Mouse (Mus musculus) midbrain, embryonic 13.5 days (tissue): ENCODE measurements around the gene Hirip3. TPM values are rescaled to one million over a fixed set of nuclear protein-coding genes. Genes with fewer than 3 reads are reported as not detected.

Experiments used
- polyA plus RNA-seq: library from polyadenylated mRNA; unstranded; fragments of >200 nt; fragmentation: Nextera tagmentation; extraction: Ambion mirVana; gene quantifications from 2 replicates; pipeline ENCODE4 v1.2.1, GENCODE M21; 2015

Hirip3 gene
- polyA plus RNA-seq, 1 experiment from 2014 or later, result 28.5 TPM

Other genes with a start within 250 kb of the Hirip3 start
- 4.8 and 7.6 TPM in 2 replicates for gene Nupr1, start 231.1 kb upstream of the Hirip3 start, polyA plus RNA-seq
- gene Sgf29, start 212.7 kb upstream of the Hirip3 start, polyA plus RNA-seq, result 54.5 and 57.0 TPM in 2 replicates
- gene Sult1a1, start 185.5 kb upstream of the Hirip3 start, polyA plus RNA-seq, result 0.93 and 1.9 TPM in 2 replicates
- 141 and 158 TPM in 2 replicates for gene Bola2, start 166.6 kb upstream of the Hirip3 start, polyA plus RNA-seq
- 21.0 and 21.1 TPM in 2 replicates for gene Slx1b, start 166.2 kb upstream of the Hirip3 start, polyA plus RNA-seq
- 96.3 and 101 TPM in 2 replicates for gene Coro1a, start 154.2 kb upstream of the Hirip3 start, polyA plus RNA-seq
- 78.8 and 80.7 TPM in 2 replicates for gene Mapk3, start 102.4 kb upstream of the Hirip3 start, polyA plus RNA-seq
- 2.5 and 2.9 TPM in 2 replicates for gene Gdpd3, start 95.6 kb upstream of the Hirip3 start, polyA plus RNA-seq
- gene Ypel3, start 85.0 kb upstream of the Hirip3 start, polyA plus RNA-seq, result 163 and 180 TPM in 2 replicates
- gene Tbx6, start 80.5 kb upstream of the Hirip3 start, polyA plus RNA-seq, result 0.36 and 0.49 TPM in 2 replicates
- gene Ppp4c, start 69.5 kb upstream of the Hirip3 start, polyA plus RNA-seq, result 224 and 241 TPM in 2 replicates
- gene Fam57b, start 64.3 kb upstream of the Hirip3 start, polyA plus RNA-seq, result 48.3 and 52.6 TPM in 2 replicates
- not detected in 2 replicates for gene 4930451I11Rik, start 30.3 kb upstream of the Hirip3 start, polyA plus RNA-seq
- 5.3 and 8.5 TPM in 2 replicates for gene Doc2a, start 14.6 kb upstream of the Hirip3 start, polyA plus RNA-seq
- gene Ino80e, start 405 bp downstream of the Hirip3 start, polyA plus RNA-seq, result 84.3 and 88.8 TPM in 2 replicates
- 61.4 and 63.1 TPM in 2 replicates for gene Taok2, start 22.7 kb downstream of the Hirip3 start, polyA plus RNA-seq
- 33.2 and 35.0 TPM in 2 replicates for gene Tmem219, start 60.9 kb downstream of the Hirip3 start, polyA plus RNA-seq
- gene Kctd13, start 66.9 kb downstream of the Hirip3 start, polyA plus RNA-seq, result 84.3 and 85.7 TPM in 2 replicates
- 5.5 and 5.8 TPM in 2 replicates for gene Asphd1, start 87.6 kb downstream of the Hirip3 start, polyA plus RNA-seq
- 34.9 and 35.3 TPM in 2 replicates for gene Sez6l2, start 88.6 kb downstream of the Hirip3 start, polyA plus RNA-seq
- 101 and 108 TPM in 2 replicates for gene Cdipt, start 113.9 kb downstream of the Hirip3 start, polyA plus RNA-seq
- 0.72 and 0.85 TPM in 2 replicates for gene Cdiptos, start 114.1 kb downstream of the Hirip3 start, polyA plus RNA-seq
- gene Mvp, start 152.6 kb downstream of the Hirip3 start, polyA plus RNA-seq, result 3.0 and 3.7 TPM in 2 replicates
- 0.30 TPM in 1 of 2 replicates, not detected in the other for gene Pagr1b, start 154.5 kb downstream of the Hirip3 start, polyA plus RNA-seq
- 39.8 and 40.8 TPM in 2 replicates for gene Pagr1a, start 155.4 kb downstream of the Hirip3 start, polyA plus RNA-seq
- 72.0 and 73.9 TPM in 2 replicates for gene Gm42742, start 159.1 kb downstream of the Hirip3 start, polyA plus RNA-seq
- gene Prrt2, start 159.2 kb downstream of the Hirip3 start, polyA plus RNA-seq, result 10.8 and 11.9 TPM in 2 replicates
- gene Maz, start 165.1 kb downstream of the Hirip3 start, polyA plus RNA-seq, result 58.2 and 72.5 TPM in 2 replicates
- gene Kif22, start 180.5 kb downstream of the Hirip3 start, polyA plus RNA-seq, result 57.5 and 61.0 TPM in 2 replicates
- not detected in 2 replicates for gene Zg16, start 225.4 kb downstream of the Hirip3 start, polyA plus RNA-seq
- 0.90 and 1.5 TPM in 2 replicates for gene AI467606, start 229.4 kb downstream of the Hirip3 start, polyA plus RNA-seq